Mouse (Mus musculus): ENCODE results near the gene Aacs.

Aacs gene

DNA sequence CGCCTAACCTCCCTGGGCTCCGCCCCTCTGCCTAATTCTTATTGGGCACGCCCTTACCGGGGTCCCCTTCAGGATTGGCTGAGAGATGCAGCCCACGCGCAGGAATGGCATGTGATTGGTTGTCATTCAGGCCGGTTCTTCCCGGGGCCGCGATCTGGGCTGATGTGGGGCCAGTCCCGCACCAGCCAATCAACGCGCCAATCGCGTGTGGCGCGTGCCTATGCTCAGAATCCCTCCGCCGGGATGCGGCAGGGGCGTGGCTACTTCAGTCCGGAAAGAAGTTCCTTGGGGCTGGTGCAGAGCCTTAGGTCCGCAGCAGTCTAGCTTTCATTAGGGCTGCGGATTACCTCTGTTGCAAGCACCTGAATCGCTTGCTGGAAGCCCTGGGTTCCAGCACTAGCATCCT is 9.9 kb upstream of the Aacs start:
- peak; percentile 98 for DNase-seq (ENCODE audit: low read depth, low spot score)

- DNase-seq (ENCODE audit: low read depth, low spot score), result no peak
Observed at GRCm38 (mm10) chr5:125466483-125466882, 9.1 kb upstream of the Aacs start.

- no peak for DNase-seq (ENCODE audit: low read depth, low spot score)
Observed at GRCm38 (mm10) chr5:125467261-125467660, 8.4 kb upstream of the Aacs start.

DNA sequence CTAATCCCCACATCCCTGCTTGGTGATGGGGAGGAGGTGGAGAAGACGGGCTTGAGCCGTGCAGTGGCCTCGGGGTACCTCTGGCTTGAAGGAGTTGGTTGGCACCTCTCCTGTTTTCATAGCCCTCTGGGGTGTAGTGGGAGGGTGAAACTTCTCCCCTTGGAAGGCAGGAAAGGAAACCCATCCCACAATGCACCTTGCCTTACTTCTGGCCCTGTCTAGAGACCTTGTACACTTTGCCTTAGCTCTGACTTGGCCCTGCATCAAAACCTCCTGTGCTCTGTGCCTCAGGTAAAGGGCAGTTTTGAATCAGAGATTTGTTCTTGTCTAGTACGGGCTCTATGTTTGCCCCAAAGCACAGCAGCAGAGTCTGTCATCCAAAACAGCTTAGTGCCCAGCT is 4.9 kb upstream of the Aacs start:
- DNase-seq (ENCODE audit: low read depth, low spot score), result no peak

GRCm38 (mm10) chr5:125472796-125473475 is 2.7 kb upstream of the Aacs start:
- no peak for DNase-seq (ENCODE audit: low read depth, low spot score)

DNA sequence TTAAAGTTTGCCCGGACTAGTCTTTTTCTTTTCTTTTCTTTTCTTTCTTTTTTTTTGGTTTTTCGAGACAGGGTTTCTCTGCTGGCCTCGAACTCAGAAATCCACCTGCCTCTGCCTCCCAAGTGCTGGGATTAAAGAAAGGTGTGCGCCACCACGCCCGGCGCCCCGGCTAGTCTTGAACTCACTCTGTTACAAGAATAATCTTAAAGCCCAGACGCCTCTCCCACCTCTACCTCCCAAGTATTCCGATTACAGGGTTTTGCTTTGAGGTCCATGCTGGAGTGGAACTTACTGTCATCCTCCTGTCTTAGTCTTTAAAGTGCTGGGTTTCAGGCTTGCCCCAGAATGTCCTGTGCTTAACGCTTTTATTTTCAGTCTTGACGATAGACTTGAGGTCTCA is 584 bp upstream of the Aacs start:
- no peak for DNase-seq (ENCODE audit: low read depth, low spot score)

DNA sequence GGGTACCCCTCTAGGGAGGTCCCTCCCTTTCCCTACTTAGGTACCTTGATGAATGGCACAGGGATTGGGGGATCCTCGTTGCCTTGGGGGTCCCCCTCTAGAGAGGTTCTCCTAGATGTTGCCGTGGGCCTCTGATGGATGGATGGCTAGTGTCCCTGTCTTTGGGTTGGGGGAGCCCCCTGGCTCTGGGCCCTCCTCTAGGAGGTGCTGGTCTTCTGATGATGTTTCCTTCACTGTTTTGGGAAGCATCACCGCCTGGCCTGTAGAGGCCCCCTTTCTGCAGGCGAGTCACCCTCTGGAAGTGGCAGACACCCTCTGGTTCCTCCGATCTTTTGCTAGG is 642 bp downstream of the Aacs start:
- peak; percentile 59 for DNase-seq (ENCODE audit: low read depth, low spot score)

DNA sequence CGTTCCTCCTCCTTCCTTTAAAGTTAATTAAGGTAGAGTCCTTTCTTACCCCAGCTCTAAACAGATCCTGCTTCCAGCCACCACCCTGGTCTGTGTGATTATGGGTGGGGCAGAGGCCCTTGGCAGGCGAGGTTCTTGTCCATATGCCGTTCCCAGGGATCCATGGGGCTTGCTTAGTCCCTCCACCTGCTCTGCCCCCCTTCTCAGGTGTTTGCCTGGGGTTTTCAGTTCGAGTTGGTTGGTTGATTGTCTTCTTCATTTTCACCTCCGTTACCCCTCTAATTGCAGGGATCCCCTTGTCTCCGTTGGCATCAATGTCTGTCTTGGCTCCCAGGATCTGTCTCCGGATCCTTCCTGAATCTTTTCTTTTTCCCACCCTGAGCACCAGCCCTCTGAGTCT is 1.2 kb downstream of the Aacs start:
- peak; percentile 20 for DNase-seq (ENCODE audit: low read depth, low spot score)

DNA sequence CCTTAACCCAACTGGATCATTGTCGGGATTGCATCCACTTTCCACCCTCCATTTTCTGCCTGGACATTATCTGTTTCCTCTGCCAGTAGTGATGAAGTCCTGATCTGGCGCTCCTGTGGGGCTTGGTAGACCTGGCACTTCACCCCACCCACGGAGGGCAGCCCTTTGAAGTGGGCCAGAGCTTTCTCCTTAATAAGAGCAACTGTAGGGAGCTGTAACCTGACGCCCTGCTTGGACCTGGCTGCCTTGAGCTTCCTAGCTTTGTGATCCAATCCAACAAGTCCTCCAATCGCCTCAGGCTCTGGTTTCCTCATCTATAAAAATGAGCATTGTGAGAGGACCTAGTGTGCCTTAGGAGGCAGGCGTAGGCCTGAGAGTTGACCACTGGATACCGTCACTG is 1.9 kb downstream of the Aacs start:
- peak; percentile 22 for DNase-seq (ENCODE audit: low read depth, low spot score)

DNA sequence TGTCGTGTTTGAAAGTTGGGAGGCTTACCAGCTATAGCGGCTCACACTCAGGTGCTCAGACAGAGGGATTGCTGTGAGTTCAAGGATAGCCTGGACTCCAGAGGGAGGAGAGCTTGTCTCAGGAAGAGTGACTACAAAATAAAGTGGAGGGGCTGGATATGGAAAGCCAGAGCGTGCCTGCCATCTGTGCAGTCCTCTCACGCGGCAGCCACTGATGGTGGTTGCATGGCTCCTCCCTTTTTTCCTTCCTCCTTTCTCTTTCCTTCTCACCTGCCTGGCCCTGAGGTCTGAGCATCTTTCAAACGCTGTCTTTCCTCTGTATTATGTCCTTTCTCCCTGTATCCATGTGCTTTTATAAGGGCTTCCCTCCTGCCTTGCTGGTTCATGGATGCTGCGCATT is 2.4 kb downstream of the Aacs start:
- DNase-seq (ENCODE audit: low read depth, low spot score), result no peak

DNA sequence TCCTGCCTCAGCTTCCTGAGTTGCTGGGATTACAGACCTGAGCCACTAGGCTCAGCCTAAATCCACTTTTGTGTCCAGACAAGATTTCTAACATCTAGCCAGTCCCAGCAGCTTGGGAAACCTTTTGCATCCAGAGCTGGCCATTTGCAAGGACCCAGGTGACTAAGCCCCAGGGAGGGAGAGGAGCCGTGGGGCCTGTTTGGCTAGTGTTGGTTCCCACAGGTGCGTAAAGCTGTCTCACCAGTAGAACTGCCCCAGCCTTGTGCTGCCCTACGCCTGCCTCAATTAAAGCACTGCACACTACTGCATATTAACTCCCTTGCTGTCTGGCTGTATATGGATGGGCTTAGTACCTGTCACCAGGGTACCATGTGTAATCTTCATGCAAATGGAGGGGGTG is 3.8 kb downstream of the Aacs start:
- DNase-seq (ENCODE audit: low read depth, low spot score), result no peak

DNA sequence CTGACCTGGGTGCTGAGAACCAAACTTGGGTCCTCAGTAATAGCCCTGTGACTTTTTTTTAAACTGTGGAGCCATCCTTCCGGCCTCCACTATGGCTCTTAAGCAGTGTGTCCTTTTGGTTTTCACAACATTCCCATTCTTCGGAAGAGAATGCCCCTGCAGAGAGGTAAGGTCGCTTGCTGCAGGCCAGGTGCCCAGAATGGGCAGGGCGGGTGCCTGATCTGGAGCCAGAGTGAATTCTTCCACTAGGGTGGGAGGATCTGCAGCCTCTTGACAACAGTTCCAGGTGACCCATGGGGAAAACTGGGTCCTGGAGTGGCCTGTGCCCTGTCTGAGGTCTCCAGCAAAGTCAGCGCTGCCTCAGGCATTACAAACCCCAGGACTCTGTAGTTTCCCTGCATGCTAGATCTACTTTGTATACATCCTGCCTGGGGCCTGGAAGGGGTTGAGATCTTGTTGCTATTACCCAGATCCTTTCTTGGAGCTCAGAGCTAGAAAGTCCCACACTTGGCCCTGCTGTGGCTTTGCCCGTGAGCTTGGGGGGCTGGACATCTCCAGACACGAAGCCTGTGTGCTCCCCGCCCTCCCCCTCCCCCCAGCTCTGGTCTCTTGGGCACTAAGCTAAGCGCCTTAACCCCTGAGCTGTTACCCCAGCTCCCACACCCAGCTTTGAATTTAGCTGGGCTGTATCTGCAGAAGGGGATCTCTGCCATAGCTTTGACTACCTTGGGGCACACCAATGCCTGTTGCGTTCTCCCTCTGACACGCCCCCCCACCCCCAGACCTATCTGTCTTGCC is 5.0 kb downstream of the Aacs start:
- DNase-seq (ENCODE audit: low read depth, low spot score), result no peak

GRCm38 (mm10) chr5:125482474-125482873 is 6.9 kb downstream of the Aacs start:
- no peak for DNase-seq (ENCODE audit: low read depth, low spot score)

DNA sequence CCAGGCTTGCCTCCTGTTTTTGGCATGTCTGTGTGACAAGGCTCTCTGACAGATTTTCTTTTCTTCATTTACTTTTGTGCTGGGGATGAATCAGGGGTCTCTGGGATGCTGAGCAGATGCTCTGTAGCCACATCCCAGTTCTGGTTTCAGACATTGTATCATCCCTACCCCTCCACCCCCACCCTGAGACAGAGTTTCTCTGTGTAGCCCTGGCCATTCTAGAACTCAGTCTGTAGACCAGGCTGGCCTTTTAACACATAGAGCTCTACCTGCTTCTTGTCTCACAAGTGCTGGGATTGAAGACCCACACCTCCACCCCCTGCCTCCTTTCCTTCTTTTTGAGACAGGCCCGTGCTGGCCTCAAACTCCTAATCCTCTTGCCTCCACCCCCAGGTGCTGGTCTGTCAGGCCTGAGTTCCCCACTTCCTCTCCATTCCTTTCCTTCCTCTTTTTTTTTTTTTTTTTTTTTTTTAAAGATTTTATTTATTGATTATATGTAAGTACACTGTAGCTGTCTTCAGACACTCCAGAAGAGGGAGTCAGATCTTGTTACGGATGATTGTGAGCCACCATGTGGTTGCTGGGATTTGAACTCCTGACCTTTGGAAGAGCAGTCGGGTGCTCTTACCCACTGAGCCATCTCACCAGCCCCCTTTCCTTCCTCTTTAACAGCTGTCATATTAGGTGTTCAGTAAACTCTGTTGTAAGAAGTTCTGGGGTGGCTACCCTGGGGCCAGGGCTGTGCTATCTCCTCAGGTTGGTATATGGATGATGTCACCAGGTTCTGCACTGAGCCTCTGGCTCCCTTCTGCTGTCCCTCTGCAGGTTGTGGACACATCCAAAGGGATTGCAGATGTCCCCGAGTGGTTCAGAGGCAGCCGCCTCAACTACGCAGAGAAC is 8.3 kb downstream of the Aacs start:
- no peak for DNase-seq (ENCODE audit: low read depth, low spot score)

DNA sequence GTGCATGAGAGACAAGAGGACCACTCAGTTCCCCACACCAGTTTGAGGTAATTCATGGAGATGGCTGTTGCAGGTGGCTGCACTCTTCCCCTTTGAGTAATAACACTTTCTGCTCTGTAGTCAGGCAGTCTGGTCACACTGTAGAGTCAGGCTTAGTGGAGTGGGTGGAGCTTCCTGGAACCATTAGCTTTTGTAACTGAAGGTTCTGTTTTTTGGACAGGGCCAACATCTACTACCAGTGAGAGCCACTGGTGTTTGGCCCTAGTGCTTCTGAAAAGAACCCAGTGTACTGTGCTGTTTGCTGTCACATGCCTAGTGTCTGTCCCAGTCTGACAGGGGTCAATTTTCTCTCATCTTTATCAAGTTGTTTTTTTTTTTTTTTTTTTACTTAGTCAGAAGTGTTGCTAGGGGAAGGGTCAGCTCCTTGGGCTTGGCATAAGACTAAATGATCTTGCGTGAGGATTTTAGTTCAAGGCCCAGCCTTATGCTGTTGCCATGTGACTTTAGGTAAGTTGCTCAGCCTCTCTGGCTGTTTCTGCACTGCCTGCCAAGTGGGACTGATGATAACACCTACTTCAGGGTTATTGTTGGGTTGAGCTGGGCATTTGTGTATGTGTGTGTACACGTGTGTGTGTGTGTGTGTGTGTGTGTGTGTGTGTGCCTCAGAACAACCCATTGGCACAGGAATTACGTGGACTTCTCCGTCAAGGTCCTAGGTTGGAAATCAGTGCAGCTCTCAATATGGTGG is 9.6 kb downstream of the Aacs start:
- DNase-seq (ENCODE audit: low read depth, low spot score), result peak; percentile 15

DNA sequence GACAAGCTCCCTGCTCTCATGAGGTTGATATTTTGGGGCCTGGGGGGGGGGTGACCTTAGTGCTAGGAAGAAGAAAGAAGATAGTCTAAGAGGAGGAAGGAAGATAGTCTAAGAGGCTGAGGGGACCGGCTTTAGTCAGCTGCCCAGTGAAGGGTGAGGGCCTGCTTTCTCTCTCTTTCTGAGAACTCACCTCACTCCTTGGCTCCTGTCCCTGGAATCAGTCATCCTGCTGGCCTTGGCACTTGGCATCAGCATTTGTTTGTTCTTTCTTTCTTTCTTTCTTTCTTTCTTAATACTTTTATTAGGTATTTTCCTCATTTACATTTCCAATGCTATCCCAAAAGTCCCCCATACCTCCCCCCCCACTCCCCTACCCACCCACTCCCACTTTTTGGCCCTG is 10.5 kb downstream of the Aacs start:
- peak; percentile 64 for DNase-seq (ENCODE audit: low read depth, low spot score)

DNA sequence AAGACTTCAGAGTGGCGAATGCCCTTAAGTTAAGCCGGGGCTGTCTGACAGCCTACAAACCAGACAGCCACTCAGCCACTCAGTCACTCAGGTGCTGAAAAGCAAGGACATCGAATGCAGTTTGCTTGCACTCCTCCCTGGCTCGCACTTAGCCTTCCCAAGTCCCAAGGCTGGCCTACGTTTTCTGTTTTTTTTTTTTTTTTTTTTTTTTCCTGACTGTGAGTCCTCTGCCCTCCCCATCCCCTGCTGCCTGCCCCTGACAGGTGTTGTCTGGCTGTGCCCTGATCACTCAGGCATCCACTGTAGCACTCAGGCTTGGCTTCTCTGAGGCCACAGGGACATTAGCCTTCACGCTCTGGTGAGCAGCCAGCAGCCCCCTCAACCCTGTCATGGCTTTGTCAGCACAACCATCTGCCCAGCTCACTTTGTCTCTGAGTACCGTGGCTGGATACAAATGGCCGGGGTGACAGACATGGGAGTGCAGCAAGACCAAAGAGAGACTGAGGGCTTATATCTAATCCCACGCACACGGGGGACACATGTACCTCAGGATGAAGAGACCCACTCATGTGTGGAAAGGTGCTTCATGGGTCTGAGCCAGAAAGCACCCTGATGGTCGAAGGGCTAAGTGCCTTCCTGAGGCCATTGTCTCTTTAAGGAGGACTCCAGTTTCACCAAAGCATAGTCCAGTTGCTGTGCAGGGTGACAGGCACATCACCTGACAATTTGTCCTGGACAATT is 11.9 kb downstream of the Aacs start:
- no peak for DNase-seq (ENCODE audit: low read depth, low spot score)

GRCm38 (mm10) chr5:125488116-125488455 is 12.5 kb downstream of the Aacs start:
- DNase-seq (ENCODE audit: low read depth, low spot score), result peak; percentile 86

- peak; percentile 37 for DNase-seq (ENCODE audit: low read depth, low spot score)
Observed at GRCm38 (mm10) chr5:125488953-125489352, 13.3 kb downstream of the Aacs start.

DNA sequence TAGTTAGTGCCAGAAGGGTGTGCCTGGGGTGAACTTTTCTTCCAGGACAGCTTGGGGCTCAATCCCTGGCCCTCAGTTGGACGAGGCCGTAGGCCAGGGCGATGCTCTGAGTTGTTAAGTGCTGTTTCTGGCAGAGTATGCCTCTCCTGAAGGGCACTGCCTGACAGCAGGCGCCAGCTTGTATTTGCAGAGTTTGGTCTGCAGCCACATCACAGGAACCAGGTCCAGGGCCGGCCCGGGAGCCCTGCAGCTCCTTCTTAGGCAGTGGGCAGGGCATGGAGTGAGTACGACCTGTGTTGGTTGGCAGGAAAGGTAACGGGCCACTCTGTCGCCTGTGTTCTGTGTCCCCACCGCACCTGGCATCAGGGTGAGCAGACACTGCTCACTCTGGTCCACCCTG is 15.5 kb downstream of the Aacs start:
- no peak for DNase-seq (ENCODE audit: low read depth, low spot score)

Data from 3T3-L1 (cell line).